Mouse (Mus musculus): ENCODE data around the gene Adamts9.

DNA sequence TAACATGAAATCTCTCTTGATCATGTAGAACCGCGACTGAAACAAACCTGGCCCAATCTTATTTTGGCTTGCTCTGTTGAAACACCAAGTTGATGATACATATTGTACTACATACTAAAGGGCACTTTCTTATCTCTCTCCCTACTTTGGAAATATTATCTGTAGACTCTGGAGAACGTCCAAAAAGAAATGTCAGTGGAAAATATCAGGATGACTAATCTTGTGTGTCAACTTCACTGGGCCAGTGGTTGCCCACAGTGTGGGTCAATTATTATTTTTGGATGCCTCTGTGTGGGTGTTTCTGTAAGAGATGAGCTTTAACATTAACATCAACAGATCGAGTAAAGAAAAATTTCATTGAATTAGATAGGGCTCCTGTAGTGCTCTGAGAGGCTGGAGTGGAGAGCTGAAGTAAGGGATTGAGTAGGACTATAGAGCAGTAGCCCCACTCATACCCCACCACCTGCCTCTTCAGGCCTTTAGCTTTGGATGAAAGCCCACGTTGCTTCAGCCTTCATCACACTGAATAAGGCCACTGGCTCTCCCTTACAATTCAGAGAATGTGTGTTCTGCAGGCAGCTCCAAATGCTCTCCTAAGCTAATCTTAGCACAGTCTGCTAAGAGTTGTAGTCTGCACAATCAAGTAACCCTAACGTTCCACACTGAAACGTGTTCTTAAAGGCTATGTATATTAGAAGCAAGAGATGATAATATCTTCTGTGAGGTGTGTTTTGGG, 38.3 kb upstream of the Adamts9 start:
- TF ChIP-seq CTCF (IDR thresholded peaks at IDR 0.05; ENCODE audit: control insufficient read depth, insufficient read depth, low read length) (no peak), POLR2A (IDR thresholded peaks at IDR 0.05; ENCODE audit: borderline replicate concordance, control insufficient read depth, low read depth, low read length) (no peak)
